Mouse (Mus musculus) frontal cortex, postnatal 25 days (tissue): ENCODE measurements around the gene Zdhhc1.

ENCODE experiments used
- DNase-seq, 2 experiments: peaks; one replicate each; pipeline ENCODE4 v3.0.0; 2022; ENCODE audit warnings: low spot score in 2 of 2

Zdhhc1 gene

DNA sequence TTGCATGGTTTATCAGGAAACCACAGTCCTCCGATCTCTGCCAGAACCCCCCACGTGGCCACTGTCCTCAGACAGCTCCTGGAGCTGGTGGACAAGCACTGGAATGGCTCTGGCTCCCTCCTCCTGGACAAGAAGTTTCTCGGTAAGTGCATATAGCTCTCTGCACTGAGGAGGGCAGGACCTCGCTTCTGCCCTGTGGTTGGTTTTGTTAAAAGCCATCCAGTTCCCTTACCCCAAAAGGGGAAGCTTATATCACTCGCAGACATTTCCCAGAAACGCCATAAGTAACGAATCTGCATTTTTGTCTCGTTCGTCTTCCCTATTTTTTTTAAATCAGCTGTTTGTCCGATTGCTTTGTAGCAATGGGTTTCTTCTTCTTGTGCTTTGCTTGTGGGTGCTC is 41.5 kb downstream of the Zdhhc1 start:
- DNase-seq = no peak

DNA sequence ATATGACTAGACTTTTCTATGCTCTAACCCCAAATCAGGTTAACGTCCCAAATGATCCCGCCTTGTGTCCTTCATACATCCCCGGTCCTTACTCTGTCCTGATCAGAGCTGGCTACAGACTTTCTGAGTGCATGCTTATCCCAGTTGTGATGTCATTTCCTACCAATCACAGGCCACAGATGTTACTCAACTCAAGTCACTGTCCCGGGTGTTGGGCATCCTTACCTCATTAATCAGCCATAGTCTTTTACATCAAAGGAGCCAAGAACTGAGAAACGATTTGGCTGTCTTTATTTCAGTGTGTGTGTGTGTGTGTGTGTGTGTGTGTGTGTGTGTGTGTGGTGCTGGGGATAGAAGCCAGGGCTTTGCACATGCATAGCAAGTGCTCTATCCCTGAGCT is 42.6 kb downstream of the Zdhhc1 start:
- DNase-seq = no peak

DNA sequence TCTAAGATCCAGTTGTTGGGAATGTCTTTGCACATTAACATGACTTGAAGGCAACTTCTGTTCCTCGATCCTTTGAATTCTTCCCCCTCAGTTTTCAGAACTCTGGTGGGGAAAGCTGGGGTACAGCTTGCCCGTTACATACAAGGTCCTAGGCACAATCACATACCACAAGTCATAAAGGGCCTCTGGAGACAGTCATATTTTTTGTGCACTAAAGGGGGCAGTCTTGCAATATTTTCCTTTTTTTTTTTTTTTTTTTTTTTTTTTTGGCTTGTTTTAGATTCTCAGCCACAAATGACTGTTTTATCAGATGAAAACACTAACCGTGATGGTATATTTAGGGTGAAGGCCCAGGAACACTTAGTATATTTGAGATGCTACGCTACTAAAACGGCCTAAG is 43.4 kb downstream of the Zdhhc1 start:
- no peak for DNase-seq

DNA sequence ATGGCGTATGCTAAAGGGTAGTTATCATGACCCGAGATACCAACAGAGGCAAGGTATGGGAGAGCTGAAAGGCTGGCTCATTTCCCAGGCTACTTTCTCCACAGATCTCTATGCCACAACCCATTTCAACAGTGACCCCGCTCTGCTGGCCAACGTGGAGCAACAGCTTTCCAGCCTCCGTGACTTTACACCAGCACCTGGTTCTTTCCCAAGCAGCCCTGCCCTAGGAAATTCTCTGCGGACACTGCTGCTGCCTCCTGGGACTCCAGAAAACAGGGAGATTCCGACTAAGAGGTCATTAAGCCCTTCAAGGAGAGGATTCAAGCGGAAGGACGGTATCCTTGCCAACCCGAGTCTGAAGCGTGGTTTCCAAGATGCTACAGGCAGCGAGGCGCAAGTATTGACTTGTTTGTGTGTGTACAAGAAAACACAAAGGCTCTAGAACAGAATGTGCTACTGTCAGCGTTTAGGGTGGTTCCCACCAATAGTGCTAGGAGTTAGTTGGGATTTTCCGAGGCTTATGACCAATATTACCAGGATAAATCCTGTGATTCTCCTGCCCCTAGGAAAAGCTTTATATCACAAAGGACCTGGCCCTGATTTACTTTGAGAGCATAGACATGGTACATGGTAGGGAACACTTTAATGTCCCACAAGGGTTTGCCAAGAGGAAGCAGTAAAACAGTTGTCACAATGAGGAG is 44.6 kb downstream of the Zdhhc1 start:
- no peak for DNase-seq

DNA sequence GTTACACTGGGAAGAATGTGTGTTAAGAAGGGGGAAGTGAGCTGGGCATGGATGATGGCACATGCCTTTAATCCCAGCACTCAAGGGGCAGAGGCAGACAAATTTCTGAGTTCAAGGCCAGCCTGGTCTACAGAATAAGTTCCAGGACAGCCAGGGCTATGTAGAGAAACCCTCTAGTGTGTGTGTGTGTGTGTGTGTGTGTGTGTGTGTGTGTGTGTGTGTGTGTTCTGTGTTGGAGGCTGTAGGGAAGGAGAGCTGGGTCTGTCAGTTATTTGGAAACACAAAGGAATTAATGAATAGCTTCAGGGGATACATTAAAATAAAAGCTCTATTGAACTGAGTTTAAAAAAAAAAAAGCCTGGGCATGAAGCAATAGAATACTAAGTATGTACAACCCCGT is 45.7 kb downstream of the Zdhhc1 start:
- no peak for DNase-seq

DNA sequence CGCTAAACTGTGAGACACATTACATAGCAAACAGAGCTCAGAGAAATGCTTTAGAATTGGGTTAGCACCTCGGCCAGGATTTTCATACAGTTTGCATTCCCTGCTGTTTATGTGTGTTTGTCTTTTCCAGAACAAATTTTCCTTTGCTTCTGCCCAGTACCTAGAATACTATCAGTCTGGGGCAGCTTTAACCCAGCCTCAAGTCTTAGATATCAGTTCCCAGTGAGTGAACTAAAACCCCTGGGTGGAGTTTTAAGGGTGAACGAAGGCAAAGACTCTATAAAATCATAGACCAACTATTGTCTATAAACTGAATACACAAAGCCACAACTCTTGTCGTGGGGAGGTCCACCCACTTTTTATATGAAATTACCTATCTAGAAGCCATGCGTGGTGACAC is 48.1 kb downstream of the Zdhhc1 start:
- no peak for DNase-seq

DNA sequence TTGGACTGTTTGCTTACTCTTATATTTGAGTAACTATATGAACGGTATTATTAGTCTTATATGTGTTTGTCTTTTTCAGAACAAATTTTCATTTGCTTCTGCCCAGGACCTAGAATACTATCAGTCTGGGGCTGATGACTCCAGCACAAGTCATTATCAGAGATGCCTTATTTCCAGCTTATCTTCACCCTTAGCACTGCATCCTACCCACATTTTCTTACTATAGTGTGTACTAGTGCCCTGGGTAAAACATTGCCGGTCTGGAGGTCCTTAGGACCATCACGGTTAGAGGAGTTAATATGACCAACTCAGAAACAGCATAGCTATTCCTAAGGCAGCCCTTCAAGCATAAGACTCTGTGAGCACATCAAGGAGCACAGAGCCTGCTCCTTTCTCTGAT is 48.5 kb downstream of the Zdhhc1 start:
- DNase-seq = no peak

DNA sequence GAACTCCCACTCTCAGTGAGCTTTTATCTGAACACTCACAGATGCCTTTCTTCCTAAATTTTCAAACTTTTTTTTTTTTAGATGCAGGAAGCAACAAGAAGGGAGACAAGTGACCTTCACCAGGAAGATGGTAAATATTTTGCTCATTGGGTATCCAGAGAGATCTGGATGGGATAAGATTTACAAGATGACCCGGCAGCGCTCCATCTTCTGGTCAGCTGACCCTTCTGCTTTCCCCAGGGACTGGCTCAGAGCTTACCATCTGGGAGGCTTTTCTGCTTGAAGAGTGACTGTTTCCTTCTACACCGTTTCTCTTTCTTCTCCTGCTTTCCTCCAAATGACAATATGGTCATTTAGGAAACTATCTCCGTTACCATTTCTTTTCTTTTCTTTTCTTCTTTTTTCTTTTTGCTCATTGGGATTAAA is 50.6 kb downstream of the Zdhhc1 start:
- DNase-seq = no peak

DNA sequence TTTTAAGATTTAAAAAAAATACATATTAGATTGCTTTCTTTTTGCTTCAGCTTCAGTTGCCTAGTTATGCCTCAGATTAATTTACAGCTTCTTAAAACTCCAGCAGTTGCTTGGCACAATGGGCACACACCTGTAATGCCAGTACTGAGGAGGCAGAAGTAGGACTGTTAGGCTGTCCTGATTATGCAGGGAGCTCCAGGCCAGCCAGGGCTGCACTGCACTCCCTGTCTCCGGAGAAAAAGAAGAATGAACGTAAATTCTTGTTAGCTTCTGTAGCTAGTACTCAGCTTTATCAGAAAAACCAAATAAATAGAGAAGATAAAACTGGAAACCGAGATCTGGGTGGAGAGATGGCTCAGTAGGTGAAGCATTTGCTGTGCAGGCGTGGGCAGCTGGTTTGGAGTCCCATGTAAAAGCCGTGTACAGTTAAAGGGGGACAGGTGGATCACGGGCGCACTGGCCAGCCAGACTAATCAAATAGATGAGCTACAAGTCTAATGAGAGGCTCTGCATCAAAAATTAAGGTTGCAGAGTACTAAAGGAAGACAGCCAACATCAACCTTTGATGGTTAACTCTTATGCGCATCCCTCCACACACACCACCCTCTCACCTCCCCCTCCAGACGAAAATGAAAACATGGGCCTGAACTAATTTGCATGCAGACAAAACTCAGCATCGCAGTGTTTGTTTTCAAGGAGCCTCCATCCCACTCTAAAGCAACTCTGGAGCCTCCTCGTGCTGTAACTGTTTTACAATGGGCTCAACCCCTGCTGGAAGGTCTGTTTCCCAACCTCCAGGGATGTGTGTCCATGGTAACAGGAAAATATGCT is 51.2 kb downstream of the Zdhhc1 start:
- DNase-seq = no peak

DNA sequence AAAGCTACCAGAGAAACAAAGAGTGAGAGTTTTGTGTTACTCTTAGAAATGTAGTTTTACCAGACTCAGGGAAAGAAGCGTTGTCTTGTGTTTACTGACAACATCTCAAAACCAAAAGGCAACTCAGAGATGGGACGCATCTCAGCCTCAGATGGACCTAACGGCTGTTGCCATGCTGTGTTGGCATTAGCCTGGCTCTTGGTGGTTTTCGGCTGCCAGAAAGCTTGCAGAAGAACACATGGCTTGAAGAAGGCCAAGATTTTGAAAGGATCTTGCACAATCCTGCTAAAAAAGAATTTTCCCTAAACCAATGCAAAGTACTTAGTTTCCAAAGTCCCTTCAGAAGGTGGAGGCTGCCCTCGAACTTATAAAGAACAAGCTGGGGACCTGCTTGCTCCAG is 54.0 kb downstream of the Zdhhc1 start:
- DNase-seq = no peak

DNA sequence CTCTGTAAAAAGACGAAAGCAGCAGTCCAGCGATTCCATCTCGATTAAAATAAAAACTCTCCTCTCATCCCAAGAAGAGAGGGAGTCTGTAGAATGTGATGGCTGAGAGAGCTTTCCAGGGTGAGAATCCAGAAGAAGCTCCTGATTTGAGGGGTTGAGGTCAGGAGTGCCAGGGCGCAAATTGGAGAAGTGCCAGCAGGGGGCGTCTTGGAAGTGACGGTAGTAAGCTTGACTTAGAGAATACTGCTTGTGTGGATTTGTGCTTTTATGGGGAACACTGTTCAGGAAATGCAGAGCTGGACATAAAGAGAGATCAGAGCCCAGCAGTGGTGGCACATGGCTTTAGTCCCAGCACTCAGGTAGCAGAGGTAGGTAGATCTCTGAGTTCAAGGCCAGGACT is 55.3 kb downstream of the Zdhhc1 start:
- peak in 1 of 2 experiments; percentile 18 for DNase-seq

DNA sequence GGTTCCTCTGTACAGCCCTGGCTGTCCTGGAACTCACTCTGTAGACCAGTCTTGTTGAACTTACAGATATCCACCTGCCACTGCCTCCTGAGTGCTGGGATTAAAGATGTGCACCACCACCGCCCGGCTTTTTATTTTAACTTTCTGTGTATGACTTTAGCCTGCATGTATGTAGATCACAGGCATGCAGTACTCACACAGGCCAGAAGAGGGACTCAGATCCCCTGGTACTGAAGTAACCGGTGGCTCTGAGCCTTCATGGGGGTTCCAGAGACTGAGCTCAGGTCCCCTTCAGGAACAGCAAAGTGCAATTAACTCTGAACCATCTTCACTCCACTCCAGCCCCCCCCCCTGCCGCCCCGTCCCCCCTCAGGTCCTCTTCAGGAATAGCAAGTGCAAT is 57.8 kb downstream of the Zdhhc1 start:
- no peak for DNase-seq

DNA sequence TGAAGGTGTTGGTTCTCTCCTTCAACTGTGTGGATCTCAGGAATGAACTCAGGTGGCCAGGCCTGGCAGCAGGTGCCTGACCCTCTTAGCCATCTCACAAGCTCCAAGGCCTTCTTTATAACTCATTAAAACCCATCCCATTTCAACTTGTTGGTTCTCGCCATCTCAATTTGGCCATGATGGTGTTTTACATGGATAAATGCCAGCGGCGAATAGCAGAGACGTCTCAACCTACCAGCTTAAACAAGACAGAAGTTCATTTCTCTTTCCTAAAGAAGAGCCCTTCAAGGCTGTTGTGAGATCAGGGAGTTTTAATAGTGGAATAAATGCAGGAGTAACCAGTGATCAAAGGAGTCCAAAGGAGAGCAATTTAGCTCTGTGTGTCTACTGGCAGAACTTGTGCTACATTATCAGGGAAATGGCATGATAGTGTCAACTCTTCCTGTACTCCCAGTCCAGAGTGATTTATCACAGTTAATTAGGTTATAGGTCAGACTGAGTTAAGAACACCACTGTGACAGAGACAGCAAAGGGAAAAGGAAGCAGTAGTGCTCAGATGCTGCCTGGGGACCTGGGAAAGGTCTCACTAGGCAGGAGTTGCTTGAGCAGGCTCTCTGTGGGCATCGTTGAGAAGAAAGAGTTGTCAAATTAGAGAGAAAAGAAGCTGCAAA is 59.5 kb downstream of the Zdhhc1 start:
- no peak for DNase-seq

DNA sequence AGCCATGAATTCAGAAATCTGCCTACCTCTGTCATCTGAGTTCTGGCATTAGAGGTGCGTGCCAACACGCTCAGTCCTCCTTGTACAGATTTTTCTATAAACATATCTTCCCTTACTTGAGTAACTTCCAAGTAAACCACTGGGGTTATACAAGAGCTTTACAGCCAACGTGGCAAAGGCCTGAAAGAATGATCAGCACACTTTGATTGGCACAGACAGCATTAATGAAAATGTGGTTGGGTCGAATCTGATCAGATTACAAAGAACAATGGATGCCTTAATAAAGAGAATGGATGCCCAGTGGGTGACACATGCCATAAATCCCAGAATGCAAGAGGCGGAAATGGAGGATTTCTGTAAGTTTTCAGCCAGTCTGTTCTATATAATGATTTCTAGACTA is 60.5 kb downstream of the Zdhhc1 start:
- DNase-seq = no peak

DNA sequence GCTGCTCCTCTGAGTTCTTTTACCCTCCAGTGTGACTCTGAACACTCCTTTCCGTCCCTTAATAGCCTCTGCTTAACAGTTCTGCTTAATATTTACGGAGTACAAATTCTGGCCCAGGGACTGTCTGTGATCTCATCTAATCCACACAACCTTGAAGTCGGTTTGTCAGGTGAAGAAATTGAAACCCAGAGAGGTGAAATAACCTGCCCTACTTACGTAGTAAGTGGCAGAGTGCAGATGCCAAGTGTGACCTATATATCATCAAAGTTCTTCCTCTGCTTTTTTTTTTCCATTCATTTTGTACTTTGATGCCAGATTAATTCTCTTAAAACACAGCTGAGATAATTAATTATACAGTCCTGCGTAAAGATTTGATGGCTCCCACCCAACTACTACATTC is 62.6 kb downstream of the Zdhhc1 start:
- DNase-seq = no peak

DNA sequence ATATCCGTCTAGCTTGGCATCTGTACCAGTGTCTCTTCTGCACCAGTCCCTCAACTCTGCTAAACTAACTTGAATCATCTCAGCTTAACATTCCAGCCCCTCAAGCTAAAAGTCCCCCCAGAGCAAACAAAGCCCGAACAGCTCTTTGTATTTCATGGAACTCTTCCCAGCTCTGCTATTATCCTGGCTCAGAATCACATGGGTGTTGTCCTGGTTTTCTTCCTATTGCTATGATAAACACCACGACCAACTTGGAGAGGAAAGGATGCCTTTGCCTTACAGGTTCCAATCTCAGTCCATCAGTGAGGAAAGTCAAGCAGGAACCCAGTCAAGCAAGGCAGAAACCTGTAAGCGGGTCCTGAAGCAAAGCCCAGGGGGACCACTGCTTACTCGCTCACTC is 63.2 kb downstream of the Zdhhc1 start:
- DNase-seq = no peak

DNA sequence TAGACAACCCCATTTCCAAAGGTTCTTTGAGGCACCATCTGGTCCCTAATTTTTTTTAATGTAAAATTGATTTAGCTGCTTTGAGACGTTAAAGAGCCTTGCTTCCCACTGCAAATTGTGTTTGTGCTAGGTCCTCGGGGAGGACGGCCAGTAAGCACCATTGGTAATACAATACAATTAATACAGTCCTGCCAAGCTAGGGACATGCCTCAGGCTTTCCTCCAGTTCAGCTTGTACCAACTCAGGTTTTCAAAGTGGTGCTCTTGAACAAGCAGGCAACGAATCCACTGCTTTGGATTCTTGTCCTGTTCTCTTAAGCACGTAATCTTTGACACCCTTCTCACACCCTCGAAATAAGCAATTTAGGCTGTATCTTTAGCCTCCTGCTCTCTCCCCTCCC is 63.7 kb downstream of the Zdhhc1 start:
- DNase-seq = no peak

DNA sequence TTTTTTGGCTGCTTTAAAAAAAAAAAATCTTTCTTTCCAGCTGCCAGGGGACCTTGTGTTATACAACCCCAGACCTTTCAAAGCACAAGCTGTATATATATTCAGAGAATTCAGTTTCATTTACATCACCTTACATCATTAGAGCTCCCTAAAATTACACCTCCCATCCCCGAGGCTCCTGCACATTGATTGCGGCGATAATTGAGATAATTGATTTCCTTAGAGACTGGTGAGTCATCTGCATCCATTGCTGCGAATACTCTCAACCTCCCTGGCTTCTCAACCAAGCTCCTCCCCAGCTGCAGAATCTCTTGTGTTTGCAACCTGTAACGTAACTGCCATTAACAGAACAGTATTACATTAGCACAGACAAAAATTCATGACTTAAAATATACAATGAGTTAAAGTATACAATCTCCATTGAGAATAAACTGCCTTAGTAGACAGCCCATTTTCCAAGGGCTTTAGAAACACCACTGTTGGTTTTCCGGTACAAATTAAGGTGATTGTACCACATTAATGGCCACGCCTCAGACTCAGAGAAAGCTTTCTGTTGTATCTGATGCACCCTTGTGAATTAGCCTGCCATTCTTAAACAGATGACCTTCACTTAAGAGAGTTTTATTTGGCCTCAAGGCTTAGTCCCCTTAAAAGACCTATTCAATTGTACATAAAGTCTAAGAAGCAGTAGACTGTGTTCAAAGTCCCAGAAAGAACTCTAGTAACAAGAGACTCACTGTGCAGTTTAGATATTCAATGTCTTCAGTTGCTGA is 64.8 kb downstream of the Zdhhc1 start:
- DNase-seq = no peak

DNA sequence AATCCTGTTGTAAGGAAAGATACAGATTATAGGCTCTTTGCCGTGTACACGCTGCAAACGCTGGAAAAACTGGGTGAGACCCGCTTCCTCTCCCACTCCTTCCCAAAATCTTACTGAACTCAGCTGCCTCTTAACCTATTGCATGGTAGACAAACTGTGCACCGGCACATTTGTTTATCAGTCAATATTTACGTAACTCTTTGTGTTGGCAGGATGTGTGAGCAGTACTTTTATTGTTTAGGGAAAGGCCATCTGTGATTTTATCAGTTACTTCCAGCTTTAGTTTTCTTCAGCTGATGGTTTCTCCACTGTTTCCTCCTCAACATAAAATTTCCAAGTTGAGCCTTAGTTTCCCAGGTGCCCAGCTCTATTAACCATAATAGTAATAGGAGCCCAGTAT is 69.8 kb downstream of the Zdhhc1 start:
- no peak for DNase-seq
